Mouse (Mus musculus) ES-E14 (cell line): Measurements from ENCODE around the gene Mypn.

Experiments used
- MAFK ChIP-seq: IDR thresholded peaks from 2 replicates; pipeline ENCODE4 v1.6.1; 2014; ENCODE audit warnings: mild to moderate bottlenecking, low read depth, low read length, inconsistent platforms; ENCODE audit not compliant: insufficient read depth
- ZNF384 ChIP-seq: IDR thresholded peaks from 2 replicates; pipeline ENCODE4 v1.6.1; 2012; ENCODE audit warnings: low read depth, low read length, inconsistent platforms

- no peak for TF ChIP-seq MAFK
- no peak for TF ChIP-seq ZNF384
Observed at GRCm38 (mm10) chr10:63121961-63122360, 81.8 kb downstream of the Mypn start.
